Mouse (Mus musculus) embryonic facial prominence, embryonic 13.5 days (tissue): ENCODE data around the gene Gas2l1. TPM values are rescaled to one million over a fixed set of nuclear protein-coding genes. Genes with fewer than 3 reads are reported as not detected.

ENCODE experiments used
- ATAC-seq: fragments of 200-750 bp; cut with Nextera tagmentation; 2 replicates; pipeline ENCODE4 v1.8.0; 2017; ENCODE audit warnings: low read depth; ENCODE audit not compliant: insufficient number of reproducible peaks, insufficient read depth, low FRiP score, low TSS enrichment
- H3K27ac ChIP-seq: fragments of 300-500 bp; sonication (generic); 2 replicates; pipeline ENCODE4 v1.5.1; 2015; ENCODE audit warnings: moderate library complexity, mild to moderate bottlenecking, inconsistent platforms
- H3K27me3 ChIP-seq: fragments of 300-500 bp; sonication (generic); 2 replicates; pipeline ENCODE4 v1.6.1; 2015; ENCODE audit warnings: mild to moderate bottlenecking, inconsistent platforms
- H3K36me3 ChIP-seq: fragments of 300-500 bp; sonication (generic); 2 replicates; pipeline ENCODE4 v1.6.1; 2015; ENCODE audit warnings: mild to moderate bottlenecking, inconsistent platforms
- H3K4me1 ChIP-seq: fragments of 300-500 bp; sonication (generic); 2 replicates; pipeline ENCODE4 v1.6.1; 2015; ENCODE audit warnings: inconsistent platforms
- H3K4me2 ChIP-seq: fragments of 300-500 bp; sonication (generic); 2 replicates; pipeline ENCODE4 v1.6.1; 2015; ENCODE audit warnings: moderate library complexity, mild to moderate bottlenecking, inconsistent platforms
- H3K4me3 ChIP-seq: fragments of 300-500 bp; sonication (generic); 2 replicates; pipeline ENCODE4 v1.5.1; 2015; ENCODE audit warnings: mild to moderate bottlenecking, inconsistent platforms
- H3K9ac ChIP-seq: fragments of 300-500 bp; sonication (generic); 2 replicates; pipeline ENCODE4 v1.6.1; 2015; ENCODE audit warnings: mild to moderate bottlenecking, inconsistent platforms
- H3K9me3 ChIP-seq: fragments of 300-500 bp; sonication (generic); 2 replicates; pipeline ENCODE4 v1.6.1; 2016; ENCODE audit warnings: inconsistent platforms
- WGBS: fragments of 180-500 bp; shearing (Covaris S2); methylation state at CpG from one replicate; pipeline ENCODE4 v1.1.7; 2015; ENCODE audit warnings: mixed read lengths; 5-methylcytosine and 5-hydroxymethylcytosine counted together
- polyA plus RNA-seq: library from polyadenylated mRNA; unstranded; fragments of >200 nt; fragmentation: Nextera tagmentation; extraction: Ambion mirVana; gene quantifications from 2 replicates; pipeline ENCODE4 v1.2.1, GENCODE M21; 2015

Gas2l1 gene
- polyA plus RNA-seq, result 25.8 and 30.0 TPM in 2 replicates

GRCm38 (mm10) chr11:5065056-5065821 lies at the start of gene Gas2l1:
TSS of gene Gas2l1 (minus strand) at chr11:5065327.
- peak; percentile 64 for ATAC-seq
- Histone ChIP-seq H3K4me2 (peak within 1 kb of the TSS; percentile 95), H3K9me3 (no peaks in the 10 kb centered on the region), H3K4me3 (peak within 1 kb of the TSS; percentile 76), H3K4me1 (peaks cover 43% of the 10 kb centered on the region), H3K36me3 (peaks cover 29% of the 10 kb centered on the region), H3K27ac (peak within 1 kb of the TSS; percentile 66; the same call in 1 of the 2 replicates), H3K9ac (peak within 1 kb of the TSS; percentile 86), H3K27me3 (peaks cover 46% of the 10 kb centered on the region)
- WGBS, result under 1% methylated on average over 47 of the region's 50 CpGs

GRCm38 (mm10) chr11:5113645-5114044 lies 48.5 kb upstream of the Gas2l1 start:
- Histone ChIP-seq H3K4me1 (no peaks in the 10 kb centered on the region), H3K27ac (no peak overlapping the region), H3K4me3 (no peak overlapping the region), H3K9me3 (no peaks in the 10 kb centered on the region), H3K4me2 (no peak overlapping the region), H3K27me3 (no peaks in the 10 kb centered on the region), H3K9ac (no peak overlapping the region), H3K36me3 (0 out of 2 replicates have a peak, but pooled peaks cover 4% of the 10 kb centered on the region)
- ATAC-seq, result no peak
- 74% methylated on average over 7 of the region's 7 CpGs for WGBS

- H3K4me2 ChIP-seq, result no peak overlapping the region
- no peaks in the 10 kb centered on the region for H3K27me3 ChIP-seq
- H3K9ac ChIP-seq, result no peak overlapping the region
- no peak overlapping the region for H3K27ac ChIP-seq
- no peak overlapping the region for H3K4me3 ChIP-seq
- no peaks in the 10 kb centered on the region for H3K9me3 ChIP-seq
- H3K4me1 ChIP-seq, result no peaks in the 10 kb centered on the region
- ATAC-seq, result no peak
- WGBS, result 63% methylated on average over 8 of the region's 8 CpGs
- peaks cover 23% of the 10 kb centered on the region for H3K36me3 ChIP-seq
Measured at GRCm38 (mm10) chr11:5109441-5109840, 44.3 kb upstream of the Gas2l1 start.

GRCm38 (mm10) chr11:5103986-5104509 lies 38.9 kb upstream of the Gas2l1 start:
- WGBS, result 93% methylated on average over 4 of the region's 4 CpGs
- Histone ChIP-seq H3K4me3 (no peak overlapping the region), H3K4me2 (no peak overlapping the region), H3K27ac (no peak overlapping the region), H3K36me3 (peaks cover 28% of the 10 kb centered on the region), H3K9ac (0 out of 2 replicates have a peak overlapping the region, but pooled peaks have one; percentile 16), H3K27me3 (no peaks in the 10 kb centered on the region), H3K9me3 (no peaks in the 10 kb centered on the region), H3K4me1 (peaks cover 15% of the 10 kb centered on the region)
- no peak for ATAC-seq

GRCm38 (mm10) chr11:5102384-5102783 lies 37.3 kb upstream of the Gas2l1 start:
- Histone ChIP-seq H3K9ac (no peak overlapping the region), H3K4me1 (peaks cover 17% of the 10 kb centered on the region), H3K27me3 (no peaks in the 10 kb centered on the region), H3K4me3 (no peak overlapping the region), H3K4me2 (no peak overlapping the region), H3K27ac (no peak overlapping the region), H3K9me3 (no peaks in the 10 kb centered on the region), H3K36me3 (peaks cover 28% of the 10 kb centered on the region)
- 90% methylated on average over 7 of the region's 7 CpGs for WGBS
- ATAC-seq, result no peak

GRCm38 (mm10) chr11:5101641-5102040 lies 36.5 kb upstream of the Gas2l1 start:
- Histone ChIP-seq H3K9ac (no peak overlapping the region), H3K27ac (no peak overlapping the region), H3K36me3 (peaks cover 28% of the 10 kb centered on the region), H3K4me3 (no peak overlapping the region), H3K27me3 (no peaks in the 10 kb centered on the region), H3K4me1 (peaks cover 24% of the 10 kb centered on the region), H3K4me2 (no peak overlapping the region), H3K9me3 (no peaks in the 10 kb centered on the region)
- 78% methylated on average over 6 of the region's 6 CpGs for WGBS
- ATAC-seq, result no peak

- Histone ChIP-seq H3K4me3 (peak overlapping the region; percentile 99; the same call in 1 of the 2 replicates), H3K4me1 (peaks cover 33% of the 10 kb centered on the region), H3K4me2 (peak overlapping the region; percentile 80), H3K9ac (peak overlapping the region; percentile 100), H3K36me3 (peaks cover 21% of the 10 kb centered on the region), H3K27ac (peak overlapping the region; percentile 98; the same call in 1 of the 2 replicates), H3K27me3 (no peaks in the 10 kb centered on the region), H3K9me3 (no peaks in the 10 kb centered on the region)
- no peak for ATAC-seq
- WGBS, result 41% methylated on average over 5 of the region's 5 CpGs
Measured at GRCm38 (mm10) chr11:5100801-5101200, 35.7 kb upstream of the Gas2l1 start.

- peaks cover 16% of the 10 kb centered on the region for H3K36me3 ChIP-seq
- 1% methylated on average over 7 of the region's 7 CpGs for WGBS
Measured at GRCm38 (mm10) chr11:5100283-5100682, 35.2 kb upstream of the Gas2l1 start.

GRCm38 (mm10) chr11:5099576-5100183 lies 34.6 kb upstream of the Gas2l1 start:
- WGBS, result under 1% methylated on average over 31 of the region's 31 CpGs
- Histone ChIP-seq H3K9ac (peak overlapping the region; percentile 100), H3K4me2 (peak overlapping the region; percentile 80), H3K27ac (peak overlapping the region; percentile 98), H3K9me3 (no peaks in the 10 kb centered on the region), H3K4me1 (peaks cover 34% of the 10 kb centered on the region), H3K27me3 (no peaks in the 10 kb centered on the region), H3K4me3 (peak overlapping the region; percentile 99), H3K36me3 (peaks cover 10% of the 10 kb centered on the region)
- ATAC-seq, result peak; percentile 54

More at GRCm38 (mm10) chr11:5100283-5100682, 35.2 kb upstream of the Gas2l1 start:
- peak overlapping the region; percentile 80 for H3K4me2 ChIP-seq
- H3K4me3 ChIP-seq, result peak overlapping the region; percentile 99
- peaks cover 34% of the 10 kb centered on the region for H3K4me1 ChIP-seq
- H3K9me3 ChIP-seq, result no peaks in the 10 kb centered on the region
- no peaks in the 10 kb centered on the region for H3K27me3 ChIP-seq
- H3K9ac ChIP-seq, result peak overlapping the region; percentile 100
- peak overlapping the region; percentile 98 for H3K27ac ChIP-seq
- ATAC-seq, result no peak

GRCm38 (mm10) chr11:5098736-5099542 lies 33.8 kb upstream of the Gas2l1 start, which contains the start of the genes Rhbdd3 and Ewsr1:
TSS of gene Rhbdd3 (plus strand) at chr11:5098926.
TSS of gene Ewsr1 (minus strand) at chr11:5099266.
- peak; percentile 83 for ATAC-seq
- H3K4me1 ChIP-seq, result peaks cover 37% of the 10 kb centered on the region
- peaks cover 3% of the 10 kb centered on the region for H3K36me3 ChIP-seq
- no peaks in the 10 kb centered on the region for H3K9me3 ChIP-seq
- WGBS, result under 1% methylated on average over 88 of the region's 92 CpGs
- H3K27ac ChIP-seq, result peak within 1 kb of the TSS; percentile 98
- peak within 1 kb of the TSS; percentile 100 for H3K9ac ChIP-seq
- peak within 1 kb of the TSS; percentile 99 for H3K4me3 ChIP-seq
- H3K4me2 ChIP-seq, result peak within 1 kb of the TSS; percentile 87
- no peaks in the 10 kb centered on the region for H3K27me3 ChIP-seq
